Mouse (Mus musculus): ENCODE data around the gene Foxp1. TPM values are rescaled to one million over a fixed set of nuclear protein-coding genes. Genes with fewer than 3 reads are reported as not detected.

The Foxp1 gene
- polyA plus RNA-seq, 1 experiment from 2014 or later: 39.3 TPM

- H3K27me3 ChIP-seq: no peaks in the 10 kb centered on the region
- ChIA-PET CTCF (no interaction called here), POLR2A (interaction anchor here (0.6 kb wide), 1 partner anchor 13 kb away, joined by 3 read pairs; no protein-coding TSS in a partner anchor)
- TF ChIP-seq CTCF (IDR thresholded peaks at IDR 0.05): no peak
- in situ Hi-C loops (cut with MboI; ENCODE audit: low pct_unique_long_range_greater_than_20kb): no loop called here
- DNase-seq (ENCODE audit: low read depth, low spot score) (no peak), ATAC-seq (no peak)
Measured at GRCm38 (mm10) chr6:99264192-99265093, 258.1 kb downstream of the Foxp1 start.

DNA sequence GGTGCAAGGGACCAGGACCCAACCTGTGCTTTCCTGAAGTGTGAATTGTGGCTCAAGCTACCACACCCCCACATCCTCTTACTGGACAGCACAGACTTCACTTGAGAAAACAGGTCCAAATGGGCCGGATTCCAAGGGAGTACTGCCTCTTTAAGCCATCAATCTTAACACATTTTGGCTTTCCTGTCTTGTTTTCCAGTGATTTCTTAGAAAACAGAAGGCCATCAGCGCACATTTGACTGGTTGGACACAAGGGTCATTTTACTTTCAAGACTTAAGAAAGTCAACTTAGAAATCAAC, 258.7 kb downstream of the Foxp1 start:
- no peak for DNase-seq (ENCODE audit: low read depth, low spot score)

DNA sequence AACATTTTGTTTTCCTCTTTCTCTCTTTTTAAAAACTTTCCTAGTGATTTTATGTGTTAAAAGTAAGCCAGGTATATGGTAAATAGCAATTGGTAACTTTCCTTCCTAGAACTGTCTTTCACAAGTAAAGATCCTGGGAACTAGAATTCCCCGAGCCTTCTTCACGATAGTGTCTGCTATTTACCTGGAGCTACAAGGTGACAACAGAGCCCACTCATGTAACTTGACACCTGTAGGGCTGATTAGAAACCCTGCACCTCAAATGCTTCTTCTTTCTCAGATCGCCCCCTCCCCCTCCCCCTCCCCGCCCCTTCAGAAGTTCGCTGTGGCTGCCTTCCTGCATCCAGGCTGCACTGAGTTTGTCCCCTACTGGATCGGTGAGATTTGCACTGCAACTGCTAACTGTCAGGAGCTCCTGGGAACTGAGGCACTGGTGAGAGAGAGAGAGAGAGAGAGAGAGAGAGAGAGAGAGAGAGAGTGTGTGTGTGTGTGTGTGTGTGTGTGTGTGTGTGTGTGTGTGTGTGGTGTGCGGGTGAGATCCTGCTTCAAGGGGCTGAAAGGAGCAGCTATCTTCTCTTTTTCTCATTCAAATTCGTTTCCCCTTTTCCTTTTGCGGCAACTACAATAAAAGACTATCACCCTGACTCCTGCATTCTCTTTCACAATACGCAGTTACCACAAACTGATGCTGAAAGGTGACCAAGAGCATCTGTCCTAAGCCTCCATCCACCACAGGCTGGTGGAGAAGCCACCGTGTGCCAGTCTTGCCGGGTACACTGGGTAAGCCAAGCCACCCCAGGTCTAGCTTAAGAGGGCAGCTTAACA, 259.2 kb downstream of the Foxp1 start:
- ATAC-seq: no peak

More for the DNA sequence above, 258.7 kb downstream of the Foxp1 start:
- CTCF ChIA-PET: no interaction called here
- in situ Hi-C loops (cut with MboI; ENCODE audit: low pct_unique_long_range_greater_than_20kb): no loop called here
- H3K27me3 ChIP-seq: no peaks in the 10 kb centered on the region
- no peak for ATAC-seq
- POLR2A ChIA-PET: no interaction called here
- TF ChIP-seq CTCF (IDR thresholded peaks at IDR 0.05): no peak

GRCm38 (mm10) chr6:99261737-99262130, 260.8 kb downstream of the Foxp1 start:
- in situ Hi-C loops (cut with MboI; ENCODE audit: low pct_unique_long_range_greater_than_20kb): no loop called here
- ATAC-seq (no peak), DNase-seq (ENCODE audit: low read depth, low spot score) (no peak)
- no peak for TF ChIP-seq CTCF (IDR thresholded peaks at IDR 0.05)
- CTCF ChIA-PET: interaction anchor here (1.4 kb wide), 1 partner anchor 28 kb away, joined by 3 read pairs; no protein-coding TSS in a partner anchor
- POLR2A ChIA-PET: no interaction called here
- H3K27me3 ChIP-seq: no peaks in the 10 kb centered on the region

More for the DNA sequence above, 259.2 kb downstream of the Foxp1 start:
- in situ Hi-C loops (cut with MboI; ENCODE audit: low pct_unique_long_range_greater_than_20kb): no loop called here
- ChIA-PET POLR2A (no interaction called here), CTCF (interaction anchor here (1.0 kb wide), 1 partner anchor 11 kb away, joined by 3 read pairs; no protein-coding TSS in a partner anchor)
- TF ChIP-seq CTCF (IDR thresholded peaks at IDR 0.05): no peak
- no peaks in the 10 kb centered on the region for H3K27me3 ChIP-seq
- DNase-seq (ENCODE audit: low read depth, low spot score): no peak

GRCm38 (mm10) chr6:99260941-99261736, 261.4 kb downstream of the Foxp1 start:
- CTCF ChIA-PET: interaction anchor here (1.4 kb wide), 1 partner anchor 28 kb away, joined by 3 read pairs; no protein-coding TSS in a partner anchor
- TF ChIP-seq CTCF (IDR thresholded peaks at IDR 0.05): no peak
- in situ Hi-C loops (cut with MboI; ENCODE audit: low pct_unique_long_range_greater_than_20kb): no loop called here

GRCm38 (mm10) chr6:99258346-99258745, 264.2 kb downstream of the Foxp1 start:
- POLR2A ChIA-PET: interaction anchor here (0.6 kb wide), 1 partner anchor 238 kb away, joined by 3 read pairs; no protein-coding TSS in a partner anchor
- ATAC-seq (no peak), DNase-seq (ENCODE audit: low read depth, low spot score) (no peak)
- TF ChIP-seq CTCF (IDR thresholded peaks at IDR 0.05): no peak
- CTCF ChIA-PET: no interaction called here
- in situ Hi-C loops (cut with MboI; ENCODE audit: low pct_unique_long_range_greater_than_20kb): no loop called here
- no peaks in the 10 kb centered on the region for H3K27me3 ChIP-seq

More at GRCm38 (mm10) chr6:99260941-99261736, 261.4 kb downstream of the Foxp1 start:
- no peaks in the 10 kb centered on the region for H3K27me3 ChIP-seq
- DNase-seq (ENCODE audit: low read depth, low spot score) (no peak), ATAC-seq (no peak)
- POLR2A ChIA-PET: no interaction called here

GRCm38 (mm10) chr6:99257676-99258075, 264.8 kb downstream of the Foxp1 start:
- no peak for TF ChIP-seq CTCF (IDR thresholded peaks at IDR 0.05)
- POLR2A ChIA-PET: interaction anchor here (0.6 kb wide), 1 partner anchor 239 kb away, joined by 3 read pairs; no protein-coding TSS in a partner anchor
- DNase-seq (ENCODE audit: low read depth, low spot score) (no peak), ATAC-seq (no peak)
- CTCF ChIA-PET: no interaction called here
- H3K27me3 ChIP-seq: no peaks in the 10 kb centered on the region
- in situ Hi-C loops (cut with MboI; ENCODE audit: low pct_unique_long_range_greater_than_20kb): no loop called here

GRCm38 (mm10) chr6:99253331-99253730, 269.2 kb downstream of the Foxp1 start:
- POLR2A ChIA-PET: no interaction called here

DNA sequence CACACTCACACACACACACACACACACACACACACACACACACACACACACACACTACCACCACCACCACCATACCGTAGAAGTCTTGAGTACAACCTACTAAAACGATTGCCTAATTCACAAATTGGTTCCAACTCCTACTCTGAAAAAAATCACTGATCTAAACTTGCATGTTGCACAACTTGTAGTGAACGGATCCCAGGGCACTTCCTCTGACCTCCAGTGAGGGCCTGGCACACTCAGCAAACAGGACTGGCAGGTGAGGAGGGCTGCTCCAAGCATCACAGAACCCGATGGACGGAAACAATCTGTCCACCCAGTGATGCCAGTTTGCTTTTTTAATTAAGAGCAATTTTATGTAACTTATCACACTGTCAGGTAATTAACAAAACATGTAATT, 269.7 kb downstream of the Foxp1 start:
- CTCF ChIA-PET: interaction anchor here (1.0 kb wide), 1 partner anchor 10 kb away, joined by 3 read pairs; no protein-coding TSS in a partner anchor
- POLR2A ChIA-PET: no interaction called here
- in situ Hi-C loops (cut with MboI; ENCODE audit: low pct_unique_long_range_greater_than_20kb): no loop called here
- ATAC-seq (no peak), DNase-seq (ENCODE audit: low read depth, low spot score) (no peak)
- no peak for TF ChIP-seq CTCF (IDR thresholded peaks at IDR 0.05)
- no peaks in the 10 kb centered on the region for H3K27me3 ChIP-seq

More at GRCm38 (mm10) chr6:99253331-99253730, 269.2 kb downstream of the Foxp1 start:
- H3K27me3 ChIP-seq: no peaks in the 10 kb centered on the region
- in situ Hi-C loops (cut with MboI; ENCODE audit: low pct_unique_long_range_greater_than_20kb): no loop called here
- DNase-seq (ENCODE audit: low read depth, low spot score) (no peak), ATAC-seq (no peak)
- CTCF ChIA-PET: interaction anchor here (1.0 kb wide), 1 partner anchor 9 kb away, joined by 3 read pairs; no protein-coding TSS in a partner anchor
- TF ChIP-seq CTCF (IDR thresholded peaks at IDR 0.05): no peak

GRCm38 (mm10) chr6:99251924-99252323, 270.6 kb downstream of the Foxp1 start:
- ATAC-seq: no peak
- TF ChIP-seq CTCF (IDR thresholded peaks at IDR 0.05): peak; percentile 26
- CTCF ChIA-PET: interaction anchor here (1.0 kb wide), 1 partner anchor 24 kb away, joined by 3 read pairs; no protein-coding TSS in a partner anchor
- in situ Hi-C loops (cut with MboI; ENCODE audit: low pct_unique_long_range_greater_than_20kb): no loop called here
- H3K27me3 ChIP-seq: no peaks in the 10 kb centered on the region
- DNase-seq (ENCODE audit: low read depth, low spot score): no peak
- POLR2A ChIA-PET: no interaction called here

Measured in Patski (cell line).